Mouse (Mus musculus) heart, adult 2 months (tissue): ENCODE results near the gene Plekhd1.

Experiments
- CTCF ChIP-seq: fragments of 200-600 bp; IDR thresholded peaks from 2 replicates; pipeline ENCODE4 v1.8.1; 2022; ENCODE audit warnings: antibody characterized with exemption, mild to moderate bottlenecking, moderate library complexity
- EP300 ChIP-seq: fragments of 200-500 bp; IDR thresholded peaks from 2 replicates; pipeline ENCODE4 v1.6.1; 2011; ENCODE audit warnings: low read depth, low read length, control low read depth; ENCODE audit not compliant: insufficient read depth
- POLR2A ChIP-seq: fragments of 200-500 bp; IDR thresholded peaks from 2 replicates; pipeline ENCODE4 v1.6.1; 2011; ENCODE audit warnings: mild to moderate bottlenecking, low read depth, low read length, control low read depth; ENCODE audit not compliant: insufficient read depth

DNA sequence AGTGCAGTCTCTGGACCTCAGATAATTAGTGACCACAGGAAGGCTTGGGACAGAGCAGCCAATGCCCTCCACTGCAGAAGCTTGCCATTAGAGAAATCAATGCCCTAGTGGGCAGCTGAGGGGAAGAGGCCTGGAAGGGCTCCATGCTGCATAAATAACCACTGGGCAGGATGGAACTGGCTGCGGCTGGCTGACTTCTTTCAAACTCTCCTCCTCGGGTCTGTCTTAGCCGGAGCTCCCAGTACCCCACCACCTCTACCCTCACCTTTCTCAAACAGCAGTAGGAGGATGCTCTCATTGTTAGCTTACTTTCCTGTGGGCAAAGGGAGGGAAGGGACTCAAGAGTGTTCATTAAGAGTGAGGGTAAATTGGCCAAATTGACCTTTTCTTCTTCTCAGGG lies 2.6 kb downstream of the Plekhd1 start:
- no peak for TF ChIP-seq CTCF
- TF ChIP-seq EP300: no peak
- TF ChIP-seq POLR2A: no peak
